Mouse (Mus musculus): ENCODE measurements around the gene Serpina10. TPM values are rescaled to one million over a fixed set of nuclear protein-coding genes. Genes with fewer than 3 reads are reported as not detected.
"Not testable (repeated sequence)": the region's sequence is repeated elsewhere in the genome, so short reads cannot be mapped to it uniquely, and the experiment has no call there.

The Serpina10 gene
- polyA plus RNA-seq, 1 experiment from 2014 or later = 0.10 TPM

DNA sequence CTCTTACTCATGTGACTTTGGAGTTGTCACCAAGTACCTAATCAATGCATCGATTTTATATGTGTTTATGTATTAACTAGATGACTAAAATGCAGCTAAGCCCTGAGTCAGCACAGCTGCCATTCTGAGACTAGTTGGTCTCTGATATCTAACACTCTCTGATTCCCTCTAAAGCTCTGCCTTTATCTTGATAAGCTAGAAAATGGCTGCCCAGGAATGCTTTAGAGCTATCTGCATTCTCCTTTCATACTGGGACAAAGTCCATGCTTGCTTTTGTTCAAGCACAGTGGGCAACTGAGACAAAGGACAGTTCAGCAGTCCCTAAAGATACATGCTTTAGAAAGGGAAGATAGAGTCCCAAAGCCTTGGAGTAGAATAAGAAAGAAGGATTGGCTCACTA lies 16.1 kb downstream of the Serpina10 start:
- H3K4me3 ChIP-seq = no peak overlapping the region
- H3K4me1 ChIP-seq = no peaks in the 10 kb centered on the region
- H3K4me2 ChIP-seq = no peak overlapping the region
- no peaks in the 10 kb centered on the region for H3K9me3 ChIP-seq
- no peak overlapping the region for H3K9ac ChIP-seq
- no peaks in the 10 kb centered on the region for H3K27me3 ChIP-seq
- no peaks in the 10 kb centered on the region for H3K36me3 ChIP-seq
- no peak overlapping the region for H3K27ac ChIP-seq
- no peak for ATAC-seq (ENCODE audit: insufficient number of reproducible peaks, insufficient read depth, low FRiP score, low TSS enrichment, low read depth)
- WGBS = 86% methylated on average over 1 of the region's 1 CpGs

DNA sequence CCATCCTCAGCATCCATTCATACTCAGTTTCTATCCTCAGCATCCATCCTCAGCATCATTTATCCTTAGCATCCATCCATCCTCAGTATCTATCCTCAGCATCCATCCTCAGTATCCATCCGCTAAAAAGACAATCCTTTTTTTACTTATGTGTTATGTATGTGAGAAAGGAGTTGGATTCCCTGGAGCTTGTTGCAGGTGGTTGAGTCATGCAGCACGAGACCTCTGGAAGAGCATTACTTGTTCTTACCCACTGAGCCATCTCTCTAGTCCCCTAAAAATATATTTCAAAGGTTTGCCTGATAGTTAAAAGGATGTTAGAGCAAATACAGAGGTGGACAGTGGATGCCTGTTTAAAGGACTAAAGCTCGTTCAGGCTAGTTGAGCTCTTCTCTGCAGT lies 29.4 kb downstream of the Serpina10 start:
- H3K27ac ChIP-seq = peak overlapping the region; percentile 63; the same call in 1 of the 2 replicates
- no peaks in the 10 kb centered on the region for H3K27me3 ChIP-seq
- peaks cover 5% of the 10 kb centered on the region; the same call in 1 of the 2 replicates for H3K4me1 ChIP-seq
- WGBS = 53% methylated on average over 3 of the region's 3 CpGs
- H3K9ac ChIP-seq = no peak overlapping the region
- no peak overlapping the region for H3K4me2 ChIP-seq
- no peaks in the 10 kb centered on the region for H3K36me3 ChIP-seq
- ATAC-seq (ENCODE audit: insufficient number of reproducible peaks, insufficient read depth, low FRiP score, low TSS enrichment, low read depth) = no peak
- no peaks in the 10 kb centered on the region for H3K9me3 ChIP-seq
- no peak overlapping the region for H3K4me3 ChIP-seq

GRCm38 (mm10) chr12:103600364-103600763 lies 30.9 kb downstream of the Serpina10 start:
- H3K9me3 ChIP-seq = no peaks in the 10 kb centered on the region
- WGBS = 36% methylated on average over 3 of the region's 3 CpGs

DNA sequence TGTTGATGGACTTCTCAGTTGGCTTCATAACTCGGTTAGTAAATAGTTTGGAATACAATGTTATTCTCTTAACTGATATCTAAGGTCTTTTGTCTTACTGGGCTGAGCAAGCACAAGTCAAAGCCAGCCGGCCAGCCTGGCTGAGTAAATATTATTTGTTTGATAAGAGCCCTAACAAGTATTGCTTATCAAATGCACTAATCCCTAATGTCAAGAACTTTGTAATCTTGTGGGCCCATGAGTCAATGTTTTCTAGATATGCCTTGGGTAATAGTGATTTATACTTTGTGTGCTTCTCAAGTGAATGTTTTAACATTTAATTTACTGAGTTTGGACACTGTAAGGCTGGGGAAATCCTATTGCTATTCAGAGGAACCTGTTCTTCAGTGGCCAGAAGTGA lies 32.8 kb downstream of the Serpina10 start:
- no peak overlapping the region for H3K9ac ChIP-seq
- H3K4me2 ChIP-seq = no peak overlapping the region
- H3K4me3 ChIP-seq = no peak overlapping the region
- H3K4me1 ChIP-seq = peaks cover 5% of the 10 kb centered on the region; the same call in 1 of the 2 replicates
- H3K27me3 ChIP-seq = no peaks in the 10 kb centered on the region
- no peak for ATAC-seq (ENCODE audit: insufficient number of reproducible peaks, insufficient read depth, low FRiP score, low TSS enrichment, low read depth)
- 74% methylated on average over 2 of the region's 2 CpGs for WGBS
- H3K36me3 ChIP-seq = no peaks in the 10 kb centered on the region
- no peaks in the 10 kb centered on the region for H3K9me3 ChIP-seq
- H3K27ac ChIP-seq = no peak overlapping the region

More at GRCm38 (mm10) chr12:103600364-103600763, 30.9 kb downstream of the Serpina10 start:
- Histone ChIP-seq H3K36me3 (no peaks in the 10 kb centered on the region), H3K4me2 (no peak overlapping the region), H3K9ac (no peak overlapping the region), H3K4me3 (no peak overlapping the region), H3K27me3 (no peaks in the 10 kb centered on the region), H3K4me1 (peaks cover 5% of the 10 kb centered on the region; the same call in 1 of the 2 replicates), H3K27ac (no peak overlapping the region)
- no peak for ATAC-seq (ENCODE audit: insufficient number of reproducible peaks, insufficient read depth, low FRiP score, low TSS enrichment, low read depth)

DNA sequence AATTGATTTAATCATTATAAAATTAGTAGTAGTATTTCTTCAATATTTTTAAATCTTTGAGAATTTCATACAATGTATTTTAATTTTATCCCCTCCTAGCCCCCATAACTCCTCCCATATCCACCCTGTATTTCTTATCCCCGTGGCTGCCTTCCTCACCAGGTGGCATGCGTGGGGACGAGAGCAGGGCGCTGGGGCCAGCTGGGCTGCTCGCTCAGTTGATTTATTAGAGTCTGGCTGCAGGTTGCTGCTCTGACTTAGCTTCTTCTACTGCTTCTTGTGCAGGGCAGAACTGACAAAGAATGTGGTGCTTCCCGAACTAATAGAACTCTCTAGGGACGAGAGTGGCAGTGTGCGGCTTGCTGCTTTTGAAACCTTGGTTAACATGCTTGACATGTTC lies 47.5 kb downstream of the Serpina10 start:
- H3K36me3 ChIP-seq = no peaks in the 10 kb centered on the region
- H3K9ac ChIP-seq = no peak overlapping the region
- no peak overlapping the region for H3K4me2 ChIP-seq
- H3K4me1 ChIP-seq = no peaks in the 10 kb centered on the region
- H3K27ac ChIP-seq = no peak overlapping the region
- H3K9me3 ChIP-seq = no peaks in the 10 kb centered on the region
- ATAC-seq (ENCODE audit: insufficient number of reproducible peaks, insufficient read depth, low FRiP score, low TSS enrichment, low read depth) = no peak
- 84% methylated on average over 8 of the region's 8 CpGs for WGBS
- H3K4me3 ChIP-seq = no peak overlapping the region
- no peaks in the 10 kb centered on the region for H3K27me3 ChIP-seq

GRCm38 (mm10) chr12:103578148-103578547 lies 53.1 kb downstream of the Serpina10 start:
- ATAC-seq (ENCODE audit: insufficient number of reproducible peaks, insufficient read depth, low FRiP score, low TSS enrichment, low read depth); H3K36me3 ChIP-seq; H3K9me3 ChIP-seq; H3K4me1 ChIP-seq; H3K27me3 ChIP-seq; H3K4me2 ChIP-seq; H3K4me3 ChIP-seq; H3K27ac ChIP-seq; H3K9ac ChIP-seq: not testable (repeated sequence)
- 79% methylated on average over 6 of the region's 6 CpGs for WGBS

DNA sequence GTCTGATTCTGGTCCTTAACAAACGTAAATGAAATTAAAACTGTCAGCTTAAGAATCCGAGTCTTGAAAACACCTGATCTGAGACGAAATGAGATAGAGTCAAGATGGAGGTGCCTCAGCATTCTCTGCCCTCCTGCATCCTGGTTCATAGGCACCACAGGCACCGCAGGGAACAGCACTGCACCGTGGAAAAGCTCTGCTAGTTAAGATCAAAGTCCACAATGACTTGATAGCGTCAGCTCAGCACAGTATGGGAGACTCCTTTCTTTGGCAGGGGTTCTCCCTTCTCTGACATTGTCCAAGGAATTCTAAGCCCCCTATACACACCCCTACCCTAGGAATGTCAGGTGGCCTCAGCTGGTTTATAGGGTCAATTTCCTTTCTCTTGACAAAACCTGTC lies 61.6 kb downstream of the Serpina10 start:
- H3K4me2 ChIP-seq = no peak overlapping the region
- no peak overlapping the region for H3K9ac ChIP-seq
- H3K27ac ChIP-seq = no peak overlapping the region
- H3K9me3 ChIP-seq = no peaks in the 10 kb centered on the region
- no peak for ATAC-seq (ENCODE audit: insufficient number of reproducible peaks, insufficient read depth, low FRiP score, low TSS enrichment, low read depth)
- H3K4me1 ChIP-seq = no peaks in the 10 kb centered on the region
- 57% methylated on average over 6 of the region's 6 CpGs for WGBS
- H3K4me3 ChIP-seq = no peak overlapping the region
- no peaks in the 10 kb centered on the region for H3K36me3 ChIP-seq
- no peaks in the 10 kb centered on the region for H3K27me3 ChIP-seq

DNA sequence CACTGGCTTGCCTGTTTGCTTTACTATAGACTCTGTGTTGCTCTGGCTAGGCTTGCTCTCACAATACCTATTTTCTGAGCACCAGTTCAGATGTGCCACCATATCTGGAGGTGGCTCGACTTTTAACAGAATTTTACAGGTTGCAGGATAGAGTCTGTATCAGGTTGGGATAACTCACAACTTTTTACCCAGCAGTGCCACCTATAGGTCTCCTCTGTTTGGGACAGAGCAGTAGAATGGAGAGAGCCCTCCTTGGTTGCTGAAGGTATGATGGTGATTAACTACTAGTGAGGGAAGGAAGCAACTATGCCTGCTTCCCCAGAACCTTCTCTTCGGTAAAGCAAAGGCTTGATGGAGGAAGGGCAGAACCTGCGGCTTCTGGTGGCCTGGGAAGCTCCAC lies 64.1 kb downstream of the Serpina10 start:
- 60% methylated on average over 3 of the region's 3 CpGs for WGBS

DNA sequence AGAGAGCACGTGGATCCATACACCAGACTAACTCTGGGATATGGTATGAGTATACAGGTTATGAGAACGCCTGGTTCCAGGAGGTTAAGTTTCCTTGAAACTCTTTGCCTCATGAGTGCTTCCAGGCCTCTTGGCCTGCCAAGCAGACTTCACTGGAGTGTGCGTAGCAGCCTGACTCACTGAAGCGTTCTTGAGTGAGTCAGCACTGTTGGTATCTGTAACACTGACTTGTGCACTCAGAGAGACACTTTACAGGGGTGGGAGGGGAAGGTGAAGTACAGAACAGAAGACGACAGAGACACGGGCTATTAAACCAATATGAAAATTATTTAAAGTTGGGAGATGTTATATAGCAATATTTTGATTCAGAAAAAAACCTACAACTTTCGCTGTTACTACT lies 66.1 kb downstream of the Serpina10 start:
- Histone ChIP-seq H3K4me2 (no peak overlapping the region), H3K4me3 (no peak overlapping the region), H3K4me1 (no peaks in the 10 kb centered on the region), H3K9me3 (no peaks in the 10 kb centered on the region), H3K9ac (no peak overlapping the region), H3K27me3 (no peaks in the 10 kb centered on the region), H3K27ac (no peak overlapping the region), H3K36me3 (no peaks in the 10 kb centered on the region)
- WGBS = 81% methylated on average over 7 of the region's 7 CpGs
- no peak for ATAC-seq (ENCODE audit: insufficient number of reproducible peaks, insufficient read depth, low FRiP score, low TSS enrichment, low read depth)

More for the DNA sequence above, 64.1 kb downstream of the Serpina10 start:
- no peak overlapping the region for H3K4me2 ChIP-seq
- no peak overlapping the region for H3K9ac ChIP-seq
- no peaks in the 10 kb centered on the region for H3K4me1 ChIP-seq
- no peaks in the 10 kb centered on the region for H3K9me3 ChIP-seq
- no peak overlapping the region for H3K4me3 ChIP-seq
- no peaks in the 10 kb centered on the region for H3K36me3 ChIP-seq
- ATAC-seq (ENCODE audit: insufficient number of reproducible peaks, insufficient read depth, low FRiP score, low TSS enrichment, low read depth) = no peak
- no peak overlapping the region for H3K27ac ChIP-seq
- H3K27me3 ChIP-seq = no peaks in the 10 kb centered on the region

Other genes with a start within 250 kb of the Serpina10 start
- 10.7 and 11.4 TPM in 2 replicates for gene Otub2, start 242.8 kb downstream of the Serpina10 start, polyA plus RNA-seq (2015; fragmentation: Nextera tagmentation; extraction: Ambion mirVana)
- gene 9330161L09Rik, start 223.6 kb downstream of the Serpina10 start, polyA plus RNA-seq (2015; fragmentation: Nextera tagmentation; extraction: Ambion mirVana) = 0.45 and 0.63 TPM in 2 replicates
- gene Ddx24, start 205.6 kb downstream of the Serpina10 start, polyA plus RNA-seq (2015; fragmentation: Nextera tagmentation; extraction: Ambion mirVana) = 137 and 142 TPM in 2 replicates
- 37.9 and 41.2 TPM in 2 replicates for gene Ifi27, start 197.2 kb downstream of the Serpina10 start, polyA plus RNA-seq (2015; fragmentation: Nextera tagmentation; extraction: Ambion mirVana)
- 5.1 and 6.1 TPM in 2 replicates for gene Ifi27l2a, start 187.8 kb downstream of the Serpina10 start, polyA plus RNA-seq (2015; fragmentation: Nextera tagmentation; extraction: Ambion mirVana)
- gene Ifi27l2b, start 174.2 kb downstream of the Serpina10 start, polyA plus RNA-seq (2015; fragmentation: Nextera tagmentation; extraction: Ambion mirVana) = 0.48 TPM in 1 of 2 replicates, not detected in the other
- gene Ppp4r4, start 99.2 kb downstream of the Serpina10 start, polyA plus RNA-seq (2015; fragmentation: Nextera tagmentation; extraction: Ambion mirVana) = 2.8 and 2.9 TPM in 2 replicates
- 13.0 TPM in 1 of 2 replicates, not detected in the other for gene Serpina6, start 25.8 kb upstream of the Serpina10 start, polyA plus RNA-seq (2015; fragmentation: Nextera tagmentation; extraction: Ambion mirVana)
- not detected in 2 replicates for gene Serpina16, start 44.7 kb upstream of the Serpina10 start, polyA plus RNA-seq (2015; fragmentation: Nextera tagmentation; extraction: Ambion mirVana)
- gene Serpina1f, start 64.1 kb upstream of the Serpina10 start, polyA plus RNA-seq (2015; fragmentation: Nextera tagmentation; extraction: Ambion mirVana) = not detected in 2 replicates
- gene Serpina1d, start 142.1 kb upstream of the Serpina10 start, polyA plus RNA-seq (2015; fragmentation: Nextera tagmentation; extraction: Ambion mirVana) = 2.8 TPM in 1 of 2 replicates, not detected in the other
- gene Serpina1b, start 198.9 kb upstream of the Serpina10 start, polyA plus RNA-seq (2015; fragmentation: Nextera tagmentation; extraction: Ambion mirVana) = 17.2 TPM in 1 of 2 replicates, not detected in the other
- 13.0 TPM in 1 of 2 replicates, not detected in the other for gene Serpina1a, start 232.1 kb upstream of the Serpina10 start, polyA plus RNA-seq (2015; fragmentation: Nextera tagmentation; extraction: Ambion mirVana)

All from embryonic facial prominence, embryonic 13.5 days (tissue).